Mouse (Mus musculus) splenic B cell, adult 2 months (primary cell): ENCODE measurements around the gene Hist2h3c2.

Experiments
- DNase-seq: peaks from one replicate; pipeline ENCODE4 v3.0.0-alpha.2; 2011; ENCODE audit warnings: low read depth, low spot score
- H3K27me3 ChIP-seq: 2 replicates; pipeline ENCODE4 v1.6.1; 2012; ENCODE audit warnings: mild to moderate bottlenecking, low read length, moderate library complexity, mixed read lengths; ENCODE audit not compliant: control insufficient read depth, poor library complexity, insufficient read depth, severe bottlenecking
- H3K36me3 ChIP-seq: 2 replicates; pipeline ENCODE4 v1.6.1; 2012; ENCODE audit warnings: mild to moderate bottlenecking, low read length, moderate library complexity, mixed read lengths; ENCODE audit not compliant: control insufficient read depth, poor library complexity, insufficient read depth, severe bottlenecking

The Hist2h3c2 gene

DNA sequence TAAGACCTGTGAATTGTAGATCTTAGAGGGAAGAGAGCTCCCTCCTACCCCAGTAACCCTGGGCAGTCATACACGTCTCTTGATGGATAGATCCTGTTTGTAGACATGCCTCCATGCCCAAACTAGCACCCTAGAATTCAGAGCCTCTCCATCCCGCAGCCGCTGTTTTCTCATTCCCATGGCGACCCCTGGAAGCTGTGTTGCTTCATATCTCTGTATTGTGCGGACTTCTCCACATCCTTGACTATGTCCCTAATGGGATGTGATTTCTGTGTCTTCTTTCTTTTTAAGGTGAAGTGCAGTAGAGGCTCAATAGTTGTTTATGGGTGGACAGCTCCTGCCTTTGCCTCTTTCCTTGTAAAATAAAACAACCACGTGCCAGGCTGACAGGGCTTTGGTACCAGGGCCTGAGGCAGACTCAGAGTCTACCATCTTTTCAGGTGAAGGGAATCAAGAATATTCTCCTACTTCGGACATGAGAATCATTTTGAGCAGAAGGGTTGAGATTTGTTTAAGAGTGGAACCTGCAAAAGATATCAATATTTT, 25.6 kb upstream of the Hist2h3c2 start:
- H3K36me3 ChIP-seq = no peaks in the 10 kb centered on the region
- H3K27me3 ChIP-seq = no peaks in the 10 kb centered on the region
- peak; percentile 18 for DNase-seq

DNA sequence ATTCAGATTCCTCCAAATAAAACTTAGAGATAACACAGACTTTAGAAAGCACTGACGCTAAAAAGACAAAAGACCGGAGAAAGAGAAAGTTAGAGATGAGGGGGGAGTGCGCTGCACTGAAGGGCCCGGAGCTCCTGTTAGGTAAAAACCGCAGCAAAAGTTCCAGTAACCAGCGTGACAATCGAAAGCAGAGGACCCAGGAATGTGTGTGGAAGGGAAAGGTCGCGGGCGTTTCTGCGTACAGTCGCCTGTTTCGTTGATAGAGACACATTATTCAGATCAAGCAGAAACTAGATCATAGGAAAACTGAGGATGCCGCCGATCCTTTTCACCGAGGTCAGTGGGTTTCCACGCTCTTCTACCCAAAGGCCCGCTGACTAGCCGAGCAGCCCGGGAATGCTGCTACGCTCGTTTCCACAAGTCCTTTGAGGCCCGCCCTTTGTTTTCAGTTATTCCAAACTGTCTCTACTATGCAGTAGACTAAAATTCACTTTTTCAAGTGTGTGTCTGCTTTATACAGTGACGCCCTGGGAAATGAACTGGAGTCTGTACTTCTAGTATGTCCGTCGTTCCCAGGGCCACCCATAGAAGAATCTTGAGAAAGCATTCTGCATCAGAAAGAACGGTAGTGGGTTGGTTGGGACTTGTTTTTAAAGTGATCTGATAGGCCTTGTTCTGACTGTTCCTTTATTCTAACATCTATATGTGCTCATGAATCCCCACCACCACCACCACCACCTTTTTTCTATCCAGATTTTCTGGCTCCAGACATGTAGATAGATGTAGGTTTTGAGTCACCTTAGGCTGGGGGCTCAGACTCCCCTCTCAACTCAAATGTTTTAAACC, 24.9 kb upstream of the Hist2h3c2 start:
- Histone ChIP-seq H3K27me3 (no peaks in the 10 kb centered on the region), H3K36me3 (no peaks in the 10 kb centered on the region)
- peak; percentile 39 for DNase-seq

DNA sequence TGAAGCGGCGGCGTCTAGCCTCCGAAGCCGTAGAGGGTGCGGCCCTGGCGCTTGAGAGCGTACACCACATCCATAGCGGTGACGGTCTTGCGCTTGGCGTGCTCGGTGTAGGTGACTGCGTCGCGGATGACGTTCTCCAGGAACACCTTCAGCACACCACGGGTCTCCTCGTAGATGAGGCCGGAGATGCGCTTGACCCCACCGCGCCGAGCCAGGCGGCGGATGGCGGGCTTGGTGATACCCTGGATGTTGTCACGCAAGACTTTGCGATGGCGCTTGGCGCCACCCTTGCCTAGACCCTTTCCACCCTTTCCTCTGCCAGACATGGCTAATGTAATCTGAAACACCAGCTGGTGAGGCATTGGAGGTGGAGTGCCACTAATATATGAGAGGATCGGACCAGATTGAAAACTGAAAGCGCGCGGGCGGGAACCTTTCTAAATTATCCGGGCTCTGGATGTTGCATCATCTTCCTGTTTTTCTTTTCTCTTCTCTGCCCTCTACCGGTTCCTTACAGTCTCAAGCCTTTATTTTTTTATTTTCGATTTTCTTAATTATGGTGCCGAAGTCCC, 24.1 kb upstream of the Hist2h3c2 start, which contains the start of gene Hist2h4:
Hist2h4 (minus strand) TSS at position 333 of the 572 bp plus-strand sequence.
- Histone ChIP-seq H3K36me3 (no peaks in the 10 kb centered on the region), H3K27me3 (no peaks in the 10 kb centered on the region)
- DNase-seq = peak; percentile 95

DNA sequence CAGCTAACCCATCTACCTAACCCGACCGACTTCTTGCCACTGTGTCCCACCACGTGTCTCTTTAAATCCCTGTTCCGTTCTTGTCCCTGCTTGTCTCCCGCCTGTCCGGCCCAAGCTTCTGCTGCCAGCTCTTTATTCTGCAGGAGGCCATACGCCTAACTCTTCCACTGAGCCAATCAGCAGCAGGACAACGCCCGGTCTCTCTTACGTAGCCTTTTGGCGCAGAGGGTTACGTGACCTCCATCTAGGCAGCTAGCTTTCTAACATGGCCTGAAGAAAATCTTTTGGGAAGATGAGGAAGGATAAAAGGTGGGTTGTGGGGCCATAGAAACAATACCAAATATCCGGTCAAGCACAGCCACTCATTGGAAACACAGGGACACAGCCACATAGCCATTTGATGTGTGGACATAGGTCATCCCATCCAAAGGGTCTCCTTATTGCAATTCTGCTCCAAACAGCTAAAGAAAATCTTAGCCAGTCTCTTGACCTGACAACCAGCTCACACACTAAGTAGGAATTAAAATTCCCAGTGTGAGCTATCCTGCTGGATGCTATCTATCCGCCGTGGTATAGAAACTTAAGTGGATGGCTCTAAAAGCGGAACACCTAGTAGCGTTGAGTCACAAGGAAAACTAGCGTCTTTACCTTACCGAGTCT, 23.4 kb upstream of the Hist2h3c2 start:
- H3K27me3 ChIP-seq = no peaks in the 10 kb centered on the region
- peak; percentile 85 for DNase-seq
- H3K36me3 ChIP-seq = no peaks in the 10 kb centered on the region

DNA sequence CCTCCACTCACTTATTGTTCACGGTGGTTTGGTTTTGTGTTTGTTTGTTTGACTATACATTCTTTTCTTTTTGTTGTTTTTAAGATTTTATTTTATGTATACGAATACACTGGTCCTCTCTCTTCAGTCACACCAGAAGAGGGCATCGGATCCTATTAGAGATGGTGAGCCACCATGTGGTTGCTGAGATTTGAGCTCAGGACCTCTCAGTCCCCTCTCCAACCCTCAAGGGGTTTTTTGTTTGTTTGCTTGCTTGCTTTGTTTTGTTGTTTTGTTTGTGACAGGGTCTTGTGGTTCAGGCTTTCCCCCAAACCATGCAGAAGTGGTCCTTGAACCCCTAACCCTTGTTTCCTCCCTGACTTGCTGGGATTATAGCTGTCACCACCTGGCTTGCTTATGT, 22.7 kb upstream of the Hist2h3c2 start:
- peak; percentile 36 for DNase-seq
- H3K36me3 ChIP-seq = no peaks in the 10 kb centered on the region
- no peaks in the 10 kb centered on the region for H3K27me3 ChIP-seq

DNA sequence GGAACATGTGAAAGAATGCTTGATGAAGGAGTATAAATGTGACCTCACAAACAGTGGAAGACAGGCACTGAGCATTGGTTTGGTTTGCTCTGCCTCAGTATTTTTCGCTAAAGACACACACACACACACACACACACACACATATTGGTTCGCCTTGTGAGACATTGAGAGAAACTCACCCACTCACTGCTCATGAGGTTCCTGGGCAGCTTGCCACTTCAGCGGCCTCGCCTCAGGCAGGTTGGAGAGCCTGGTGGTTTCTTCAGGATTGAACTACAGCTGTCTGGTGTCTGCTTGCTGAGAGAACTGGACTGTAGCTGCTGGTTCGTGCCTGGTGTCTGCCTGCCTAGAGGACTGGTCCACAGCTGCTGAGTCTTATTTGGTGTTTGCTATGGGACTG, 21.3 kb upstream of the Hist2h3c2 start:
- Histone ChIP-seq H3K27me3 (no peaks in the 10 kb centered on the region), H3K36me3 (no peaks in the 10 kb centered on the region)
- no peak for DNase-seq

DNA sequence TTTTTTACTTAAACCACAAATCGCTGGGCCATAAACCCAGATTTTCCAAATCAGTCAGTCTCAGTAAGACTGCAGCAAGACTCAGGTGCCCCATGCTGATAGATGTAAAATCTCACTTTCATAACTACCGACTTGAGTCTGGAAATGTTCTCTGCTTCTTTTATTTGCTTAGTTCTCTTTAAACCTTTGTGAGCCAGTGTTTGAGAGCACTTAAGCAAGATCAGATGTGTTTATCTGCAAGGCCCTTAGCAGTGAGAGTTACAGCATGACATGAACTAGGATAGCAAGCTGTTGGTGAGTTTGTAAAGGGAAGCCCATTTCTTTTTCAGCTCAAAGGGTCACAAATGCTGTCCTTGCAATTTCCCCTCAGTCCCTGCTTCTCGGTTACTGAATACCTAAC, 18.3 kb upstream of the Hist2h3c2 start:
- no peaks in the 10 kb centered on the region for H3K27me3 ChIP-seq

DNA sequence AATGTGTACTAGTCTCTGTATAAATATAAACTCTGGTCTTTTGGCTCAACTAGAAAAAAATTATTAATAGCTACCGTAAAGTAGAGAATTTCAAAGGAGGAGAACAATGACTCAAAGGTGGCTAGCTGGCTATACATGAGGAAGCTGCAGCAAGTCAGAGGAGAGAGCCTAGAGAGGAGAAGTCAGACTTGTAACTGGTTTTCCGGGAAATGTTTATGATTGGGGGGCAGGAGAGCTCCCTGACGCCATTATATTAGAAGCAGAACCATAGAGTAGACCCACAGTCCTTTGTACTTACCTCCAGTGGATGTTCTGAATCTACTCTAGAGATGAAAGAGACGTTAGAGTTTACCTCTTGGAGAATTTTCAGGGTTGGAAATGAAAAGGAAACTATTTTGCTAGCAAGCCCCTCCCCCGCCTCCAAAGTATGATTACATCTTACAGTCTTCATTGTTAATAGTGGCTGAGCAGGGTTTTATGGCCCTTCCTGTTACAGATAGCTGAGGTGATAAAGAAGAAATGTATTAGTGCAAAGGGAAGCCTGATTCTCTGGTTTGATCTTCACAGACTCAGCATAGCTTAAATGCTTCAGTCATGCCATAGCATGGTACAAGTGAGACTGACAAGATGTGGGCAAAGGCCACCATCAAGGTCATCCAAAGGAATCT, 17.1 kb upstream of the Hist2h3c2 start:
- no peaks in the 10 kb centered on the region for H3K27me3 ChIP-seq
- no peak for DNase-seq
- no peaks in the 10 kb centered on the region for H3K36me3 ChIP-seq

More for the DNA sequence above, 18.3 kb upstream of the Hist2h3c2 start:
- no peaks in the 10 kb centered on the region for H3K36me3 ChIP-seq
- no peak for DNase-seq

DNA sequence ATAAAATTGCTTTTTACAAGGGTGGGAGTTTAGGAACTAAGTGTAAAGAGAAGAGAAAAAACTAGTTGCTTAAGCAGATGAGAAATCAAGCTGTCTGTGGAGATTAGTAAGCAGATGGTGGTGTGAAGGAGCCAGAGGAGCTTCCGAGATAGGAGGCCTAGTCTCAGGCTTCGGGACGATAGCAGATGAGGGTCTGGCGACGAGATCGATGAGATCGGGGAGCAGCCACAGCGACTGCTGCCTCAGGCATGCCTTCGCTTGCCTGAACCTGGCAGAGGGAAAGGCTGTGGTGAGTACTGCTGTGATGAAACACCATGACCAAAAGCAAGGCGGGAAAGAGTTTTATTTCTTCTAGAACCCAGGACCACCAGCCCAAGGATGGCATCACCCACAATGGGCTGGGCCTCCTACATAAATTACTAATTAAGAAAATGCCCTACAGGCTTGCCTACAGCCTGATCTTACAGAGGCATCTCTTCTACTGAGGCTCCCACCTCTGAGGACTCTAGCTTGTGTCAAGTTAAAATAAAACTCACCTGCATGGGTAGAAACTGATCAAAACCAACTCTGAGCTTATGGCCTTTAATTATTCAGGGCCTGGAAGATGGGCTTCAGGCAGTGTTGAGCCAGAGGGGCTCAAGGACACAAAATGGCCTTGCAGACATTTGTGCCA, 15.9 kb upstream of the Hist2h3c2 start:
- Histone ChIP-seq H3K27me3 (no peaks in the 10 kb centered on the region), H3K36me3 (no peaks in the 10 kb centered on the region)
- no peak for DNase-seq

DNA sequence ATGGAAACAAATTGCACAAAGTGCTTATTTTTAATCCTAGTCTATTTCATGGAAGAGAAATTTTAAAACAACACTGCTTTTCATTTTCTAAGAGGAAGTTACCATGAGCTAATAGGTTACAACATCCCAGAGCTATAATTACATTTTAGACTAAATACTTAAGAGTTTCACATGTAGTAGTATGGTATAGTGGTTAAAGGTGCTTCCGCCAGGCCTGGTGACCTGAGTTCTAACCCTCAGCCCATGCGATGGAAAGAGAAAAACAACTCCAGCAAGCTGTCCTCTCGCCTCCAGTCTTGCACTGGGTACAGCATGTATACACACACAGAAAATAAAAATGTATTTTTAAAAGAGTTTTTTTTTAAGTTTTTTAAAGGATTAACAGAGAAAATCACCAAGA, 12.9 kb upstream of the Hist2h3c2 start:
- no peaks in the 10 kb centered on the region for H3K36me3 ChIP-seq
- no peaks in the 10 kb centered on the region for H3K27me3 ChIP-seq
- peak; percentile 56 for DNase-seq

DNA sequence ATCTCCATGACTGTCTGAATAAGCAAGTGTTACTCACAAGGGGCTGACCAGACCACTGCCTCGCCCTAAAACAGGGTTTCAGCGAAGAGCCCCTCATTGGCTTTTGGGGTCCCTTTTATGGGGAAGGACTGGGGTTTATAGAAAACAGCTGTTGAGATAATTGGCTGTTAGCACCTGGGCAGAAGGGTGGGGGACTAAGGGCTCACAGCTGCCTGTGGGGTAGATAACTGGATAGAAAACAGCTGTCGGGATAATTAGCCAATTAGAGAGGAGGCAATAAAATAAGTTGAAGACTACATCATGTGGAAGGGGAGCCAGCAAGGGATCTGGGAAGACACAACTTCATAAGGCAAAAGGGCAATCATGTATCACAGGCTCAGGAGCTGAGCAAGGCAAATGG, 12.0 kb upstream of the Hist2h3c2 start:
- DNase-seq = no peak
- H3K27me3 ChIP-seq = no peaks in the 10 kb centered on the region

DNA sequence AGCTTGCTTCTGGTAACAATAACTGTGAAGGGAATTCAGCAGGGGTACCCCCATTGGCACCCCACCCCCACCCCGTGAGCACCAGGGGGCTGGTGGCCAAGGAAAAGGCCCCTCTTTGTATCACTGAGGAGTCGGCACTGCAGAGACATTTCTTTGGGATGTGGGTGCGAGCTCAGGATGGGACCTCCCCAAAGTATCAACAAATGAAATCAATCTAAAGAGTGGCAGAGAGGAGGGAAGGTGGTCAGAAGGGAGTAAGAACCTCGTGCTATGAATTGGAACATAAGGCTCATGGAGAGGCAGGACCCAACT, 10.1 kb upstream of the Hist2h3c2 start:
- no peak for DNase-seq
- Histone ChIP-seq H3K27me3 (no peaks in the 10 kb centered on the region), H3K36me3 (no peaks in the 10 kb centered on the region)

More for the DNA sequence above, 12.0 kb upstream of the Hist2h3c2 start:
- H3K36me3 ChIP-seq = no peaks in the 10 kb centered on the region

DNA sequence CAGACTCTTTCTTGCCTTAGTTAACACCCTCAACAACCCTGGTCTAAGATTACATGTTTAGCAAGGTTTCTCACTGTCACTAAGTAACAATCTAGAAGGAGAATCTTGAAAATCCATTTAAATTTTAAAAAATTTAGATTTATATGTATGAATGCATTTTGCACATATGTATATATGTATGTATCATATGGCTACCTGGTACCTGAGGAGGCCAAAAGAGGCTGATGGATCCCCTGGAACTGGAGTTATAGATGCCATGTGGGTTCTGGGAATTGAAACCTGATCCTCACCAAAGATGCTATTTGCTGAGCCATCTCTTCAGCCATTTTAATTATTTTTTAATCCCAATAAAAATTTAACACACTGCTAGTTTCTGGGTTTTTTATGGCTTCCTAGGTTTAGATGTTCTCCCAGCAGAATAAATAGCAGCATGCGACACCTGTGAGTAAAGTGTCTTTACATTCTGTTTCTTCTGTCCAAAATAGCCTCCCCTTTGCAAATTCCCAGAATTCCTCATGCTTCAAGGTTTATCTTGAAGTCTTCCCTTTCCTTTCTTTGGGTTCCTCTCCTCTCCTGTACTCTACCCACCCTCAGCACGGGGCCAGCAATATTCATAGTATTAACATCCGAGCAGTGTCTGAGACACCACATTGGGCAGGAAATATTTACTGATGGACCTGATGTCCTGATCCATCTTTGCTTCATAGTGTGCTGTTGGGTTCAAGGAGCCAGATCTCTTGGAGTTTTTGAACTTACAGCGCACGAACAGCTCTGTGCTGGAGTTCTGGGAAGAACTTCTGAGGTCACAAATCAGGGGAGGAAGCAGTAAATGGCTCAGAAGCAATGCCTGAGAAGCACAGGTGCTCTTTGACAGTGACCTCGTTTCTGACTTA, 9.5 kb upstream of the Hist2h3c2 start:
- Histone ChIP-seq H3K27me3 (no peaks in the 10 kb centered on the region), H3K36me3 (no peaks in the 10 kb centered on the region; the same call in 1 of the 2 replicates)
- no peak for DNase-seq
